Mouse (Mus musculus) embryonic facial prominence, embryonic 13.5 days (tissue): ENCODE data around the gene Tmem79. TPM values are rescaled to one million over a fixed set of nuclear protein-coding genes. Genes with fewer than 3 reads are reported as not detected.
"Not testable (repeated sequence)": the region's sequence is repeated elsewhere in the genome, so short reads cannot be mapped to it uniquely, and the experiment has no call there.

Experiments
- ATAC-seq: fragments of 200-750 bp; cut with Nextera tagmentation; 2 replicates; pipeline ENCODE4 v1.8.0; 2017; ENCODE audit warnings: low read depth; ENCODE audit not compliant: insufficient number of reproducible peaks, insufficient read depth, low FRiP score, low TSS enrichment
- H3K27ac ChIP-seq: fragments of 300-500 bp; sonication (generic); 2 replicates; pipeline ENCODE4 v1.5.1; 2015; ENCODE audit warnings: moderate library complexity, mild to moderate bottlenecking, inconsistent platforms
- H3K27me3 ChIP-seq: fragments of 300-500 bp; sonication (generic); 2 replicates; pipeline ENCODE4 v1.6.1; 2015; ENCODE audit warnings: mild to moderate bottlenecking, inconsistent platforms
- H3K36me3 ChIP-seq: fragments of 300-500 bp; sonication (generic); 2 replicates; pipeline ENCODE4 v1.6.1; 2015; ENCODE audit warnings: mild to moderate bottlenecking, inconsistent platforms
- H3K4me1 ChIP-seq: fragments of 300-500 bp; sonication (generic); 2 replicates; pipeline ENCODE4 v1.6.1; 2015; ENCODE audit warnings: inconsistent platforms
- H3K4me2 ChIP-seq: fragments of 300-500 bp; sonication (generic); 2 replicates; pipeline ENCODE4 v1.6.1; 2015; ENCODE audit warnings: moderate library complexity, mild to moderate bottlenecking, inconsistent platforms
- H3K4me3 ChIP-seq: fragments of 300-500 bp; sonication (generic); 2 replicates; pipeline ENCODE4 v1.5.1; 2015; ENCODE audit warnings: mild to moderate bottlenecking, inconsistent platforms
- H3K9ac ChIP-seq: fragments of 300-500 bp; sonication (generic); 2 replicates; pipeline ENCODE4 v1.6.1; 2015; ENCODE audit warnings: mild to moderate bottlenecking, inconsistent platforms
- H3K9me3 ChIP-seq: fragments of 300-500 bp; sonication (generic); 2 replicates; pipeline ENCODE4 v1.6.1; 2016; ENCODE audit warnings: inconsistent platforms
- WGBS: fragments of 180-500 bp; shearing (Covaris S2); methylation state at CpG from one replicate; pipeline ENCODE4 v1.1.7; 2015; ENCODE audit warnings: mixed read lengths; 5-methylcytosine and 5-hydroxymethylcytosine counted together
- polyA plus RNA-seq: library from polyadenylated mRNA; unstranded; fragments of >200 nt; fragmentation: Nextera tagmentation; extraction: Ambion mirVana; gene quantifications from 2 replicates; pipeline ENCODE4 v1.2.1, GENCODE M21; 2015

Gene Tmem79
- polyA plus RNA-seq, 1 experiment from 2014 or later: 10.4 TPM

DNA sequence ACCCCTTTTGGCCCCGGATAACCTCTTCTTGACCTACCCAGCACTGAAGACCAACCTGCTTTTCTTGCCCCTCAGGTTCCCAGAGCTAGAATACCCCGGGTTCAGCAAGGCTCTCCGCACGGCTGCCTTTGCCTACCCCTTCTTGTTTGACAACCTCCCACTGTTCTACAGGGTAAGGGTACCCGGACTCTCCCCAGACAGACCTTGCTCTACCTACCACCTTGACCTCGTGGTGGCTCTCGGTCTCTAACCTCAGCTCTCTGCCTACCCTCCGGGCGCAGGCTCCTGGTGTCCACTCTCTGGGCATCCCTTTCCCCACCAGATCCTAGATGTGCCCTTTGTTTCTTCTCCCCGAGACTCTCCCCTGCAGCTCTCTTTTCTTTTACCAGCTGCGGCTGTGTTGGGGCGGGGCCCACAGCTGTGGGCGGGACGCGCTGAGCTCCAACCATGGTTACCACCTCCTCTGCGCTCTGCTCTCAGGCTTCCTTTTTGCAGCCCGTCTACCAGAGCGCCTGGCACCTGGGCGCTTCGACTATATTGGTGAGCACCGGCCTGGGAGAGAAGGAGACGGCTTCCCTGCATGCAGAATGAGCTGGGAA is 31.0 kb upstream of the Tmem79 start:
- Histone ChIP-seq H3K36me3 (peaks cover 12% of the 10 kb centered on the region), H3K27me3 (peaks cover 28% of the 10 kb centered on the region), H3K4me3 (peak overlapping the region; percentile 31), H3K9ac (0 out of 2 replicates have a peak overlapping the region, but pooled peaks have one; percentile 49), H3K4me2 (peak overlapping the region; percentile 58)
- H3K27ac ChIP-seq, H3K4me1 ChIP-seq, H3K9me3 ChIP-seq: not testable (repeated sequence)
- peak; percentile 68 for ATAC-seq
- WGBS: 3% methylated on average over 21 of the region's 22 CpGs

- no peak overlapping the region for H3K4me2 ChIP-seq
- peaks cover 28% of the 10 kb centered on the region for H3K27me3 ChIP-seq
- no peak for ATAC-seq
- H3K9ac ChIP-seq: no peak overlapping the region
- WGBS: 37% methylated on average over 34 of the region's 34 CpGs
- H3K4me3 ChIP-seq: no peak overlapping the region
- peaks cover 9% of the 10 kb centered on the region; the same call in 1 of the 2 replicates for H3K9me3 ChIP-seq
- peaks cover 23% of the 10 kb centered on the region for H3K36me3 ChIP-seq
- H3K27ac ChIP-seq: no peak overlapping the region
- H3K4me1 ChIP-seq: peaks cover 10% of the 10 kb centered on the region
Observed at GRCm38 (mm10) chr3:88365705-88366361, 29.9 kb upstream of the Tmem79 start.

DNA sequence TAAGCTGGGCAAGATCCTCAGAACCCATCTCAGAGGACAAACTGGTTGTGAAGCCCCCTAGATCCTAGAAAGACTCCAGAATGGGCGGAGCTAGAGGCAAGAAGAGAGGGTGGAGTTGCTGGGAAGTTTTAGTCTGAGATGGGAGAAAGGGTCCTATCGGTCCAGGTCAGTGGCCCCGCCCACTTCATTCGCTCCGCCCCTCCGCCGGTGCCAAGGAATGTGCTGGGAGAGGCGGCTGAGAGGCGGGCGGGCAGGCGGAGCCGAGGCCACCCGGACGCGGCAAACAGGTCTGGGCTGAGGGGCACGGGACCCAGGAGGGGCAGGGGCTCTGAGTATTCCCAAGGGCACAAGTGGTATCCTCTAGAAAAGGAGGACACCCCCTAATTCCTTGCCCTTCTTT is 28.4 kb upstream of the Tmem79 start, which contains the start of gene Paqr6:
TSS of gene Paqr6 (plus strand) at position 248 of the 400 bp plus-strand sequence.
- peak within 1 kb of the TSS; percentile 39 for H3K27ac ChIP-seq
- peaks cover 10% of the 10 kb centered on the region for H3K4me1 ChIP-seq
- peak within 1 kb of the TSS; percentile 36; the same call in 1 of the 2 replicates for H3K9ac ChIP-seq
- H3K9me3 ChIP-seq: no peaks in the 10 kb centered on the region
- H3K27me3 ChIP-seq: peaks cover 28% of the 10 kb centered on the region
- 1% methylated on average over 16 of the region's 16 CpGs for WGBS
- H3K36me3 ChIP-seq: peaks cover 38% of the 10 kb centered on the region
- no peak for ATAC-seq
- H3K4me3 ChIP-seq: peak within 1 kb of the TSS; percentile 25
- H3K4me2 ChIP-seq: peak within 1 kb of the TSS; percentile 37

GRCm38 (mm10) chr3:88363700-88364099 is 27.8 kb upstream of the Tmem79 start:
- Histone ChIP-seq H3K9me3 (no peaks in the 10 kb centered on the region), H3K9ac (no peak overlapping the region), H3K4me3 (no peak overlapping the region), H3K27me3 (peaks cover 28% of the 10 kb centered on the region), H3K4me2 (no peak overlapping the region), H3K36me3 (peaks cover 44% of the 10 kb centered on the region), H3K4me1 (peaks cover 10% of the 10 kb centered on the region), H3K27ac (peak overlapping the region; percentile 39)
- ATAC-seq: no peak
- 42% methylated on average over 4 of the region's 4 CpGs for WGBS

- 85% methylated on average over 2 of the region's 2 CpGs for WGBS
- no peak overlapping the region for H3K4me2 ChIP-seq
- H3K4me3 ChIP-seq: no peak overlapping the region
- peaks cover 63% of the 10 kb centered on the region for H3K36me3 ChIP-seq
- peaks cover 28% of the 10 kb centered on the region for H3K27me3 ChIP-seq
- H3K9me3 ChIP-seq: no peaks in the 10 kb centered on the region
- no peak for ATAC-seq
- H3K9ac ChIP-seq: no peak overlapping the region
- H3K4me1 ChIP-seq: peaks cover 10% of the 10 kb centered on the region
- H3K27ac ChIP-seq: no peak overlapping the region; the same call in 1 of the 2 replicates
Observed at GRCm38 (mm10) chr3:88361612-88362313, 25.8 kb upstream of the Tmem79 start.

DNA sequence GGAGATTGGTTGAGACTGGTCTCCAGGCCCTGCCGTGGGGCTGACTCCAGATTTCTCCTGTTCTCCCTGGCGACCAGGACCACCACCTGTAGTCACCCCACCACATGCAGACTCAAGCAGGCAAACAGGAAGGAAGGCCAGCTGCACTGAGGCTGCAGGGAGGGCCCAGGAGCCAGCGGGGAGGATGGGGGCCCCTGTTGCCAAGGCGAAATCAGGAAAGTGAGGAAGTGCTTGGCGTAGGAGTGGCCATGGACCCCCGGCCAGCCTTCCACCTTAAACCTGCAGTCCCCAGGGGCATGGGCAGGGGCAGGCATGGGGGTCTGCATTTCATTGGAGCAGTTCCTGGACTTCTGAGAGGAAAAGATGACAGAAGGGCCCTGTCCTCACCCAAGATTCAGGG is 25.1 kb upstream of the Tmem79 start:
- H3K9ac ChIP-seq: no peak overlapping the region
- peaks cover 70% of the 10 kb centered on the region for H3K36me3 ChIP-seq
- peaks cover 10% of the 10 kb centered on the region for H3K4me1 ChIP-seq
- H3K27ac ChIP-seq: no peak overlapping the region
- no peak overlapping the region for H3K4me2 ChIP-seq
- no peaks in the 10 kb centered on the region for H3K9me3 ChIP-seq
- no peak for ATAC-seq
- H3K4me3 ChIP-seq: no peak overlapping the region
- H3K27me3 ChIP-seq: peaks cover 23% of the 10 kb centered on the region
- 81% methylated on average over 6 of the region's 6 CpGs for WGBS

DNA sequence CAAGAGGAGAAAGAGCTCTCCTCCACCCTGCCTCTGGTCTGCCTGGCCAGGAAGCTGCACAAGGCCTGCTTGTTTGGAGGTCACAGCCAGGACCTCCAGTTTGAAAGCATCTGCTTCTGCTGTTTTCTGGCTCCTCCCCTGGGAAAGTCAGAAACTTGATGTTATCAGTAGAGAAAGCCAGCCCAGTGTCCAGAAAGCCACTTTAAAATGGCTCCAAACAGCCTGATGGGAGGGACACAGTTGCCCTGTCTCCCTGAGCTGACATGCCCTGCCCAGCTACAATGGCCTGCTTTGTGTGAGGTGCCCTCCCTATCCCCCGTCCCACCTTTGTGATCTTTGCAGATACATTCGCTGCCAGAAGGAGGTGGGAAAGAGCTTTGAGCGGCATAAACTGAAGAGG is 24.0 kb upstream of the Tmem79 start:
- H3K27me3 ChIP-seq: peaks cover 12% of the 10 kb centered on the region
- peak overlapping the region; percentile 22; the same call in 1 of the 2 replicates for H3K27ac ChIP-seq
- H3K36me3 ChIP-seq: peaks cover 81% of the 10 kb centered on the region
- peak overlapping the region; percentile 51 for H3K9ac ChIP-seq
- no peaks in the 10 kb centered on the region for H3K9me3 ChIP-seq
- no peak overlapping the region for H3K4me3 ChIP-seq
- ATAC-seq: no peak
- no peak overlapping the region for H3K4me2 ChIP-seq
- WGBS: 36% methylated on average over 3 of the region's 3 CpGs
- peaks cover 10% of the 10 kb centered on the region for H3K4me1 ChIP-seq

GRCm38 (mm10) chr3:88359584-88359983 is 23.6 kb upstream of the Tmem79 start:
- 60% methylated on average over 5 of the region's 5 CpGs for WGBS
- Histone ChIP-seq H3K4me3 (no peak overlapping the region), H3K9ac (peak overlapping the region; percentile 51), H3K27me3 (peaks cover 8% of the 10 kb centered on the region), H3K4me2 (no peak overlapping the region), H3K4me1 (peaks cover 7% of the 10 kb centered on the region), H3K9me3 (no peaks in the 10 kb centered on the region), H3K27ac (peak overlapping the region; percentile 22; the same call in 1 of the 2 replicates), H3K36me3 (peaks cover 85% of the 10 kb centered on the region)
- ATAC-seq: no peak

- H3K4me1 ChIP-seq: no peaks in the 10 kb centered on the region
- peaks cover 99% of the 10 kb centered on the region for H3K36me3 ChIP-seq
- H3K4me2 ChIP-seq: no peak overlapping the region
- H3K4me3 ChIP-seq: no peak overlapping the region
- no peaks in the 10 kb centered on the region for H3K9me3 ChIP-seq
- H3K27me3 ChIP-seq: no peaks in the 10 kb centered on the region
- H3K9ac ChIP-seq: no peak overlapping the region
- peak overlapping the region; percentile 16; the same call in 1 of the 2 replicates for H3K27ac ChIP-seq
- 94% methylated on average over 8 of the region's 8 CpGs for WGBS
- no peak for ATAC-seq
Observed at GRCm38 (mm10) chr3:88354396-88355165, 18.6 kb upstream of the Tmem79 start.

- Histone ChIP-seq H3K9me3 (no peaks in the 10 kb centered on the region), H3K27ac (no peak overlapping the region), H3K4me2 (no peak overlapping the region), H3K27me3 (no peaks in the 10 kb centered on the region), H3K4me1 (no peaks in the 10 kb centered on the region), H3K9ac (no peak overlapping the region), H3K4me3 (no peak overlapping the region), H3K36me3 (peaks cover 99% of the 10 kb centered on the region)
- ATAC-seq: no peak
- 97% methylated on average over 9 of the region's 9 CpGs for WGBS
Observed at GRCm38 (mm10) chr3:88352907-88353306, 17.0 kb upstream of the Tmem79 start.

GRCm38 (mm10) chr3:88350732-88351131 is 14.8 kb upstream of the Tmem79 start:
- H3K27me3 ChIP-seq: no peaks in the 10 kb centered on the region
- H3K9ac ChIP-seq: no peak overlapping the region
- no peak for ATAC-seq
- H3K9me3 ChIP-seq: no peaks in the 10 kb centered on the region
- 92% methylated on average over 13 of the region's 13 CpGs for WGBS
- no peak overlapping the region for H3K4me3 ChIP-seq
- no peak overlapping the region for H3K4me2 ChIP-seq
- H3K4me1 ChIP-seq: no peaks in the 10 kb centered on the region
- peaks cover 99% of the 10 kb centered on the region for H3K36me3 ChIP-seq
- H3K27ac ChIP-seq: no peak overlapping the region
